Mouse (Mus musculus): ENCODE data around the gene Tanc1. TPM values are rescaled to one million over a fixed set of nuclear protein-coding genes. Genes with fewer than 3 reads are reported as not detected.

The Tanc1 gene
- polyA plus RNA-seq, 1 experiment from 2014 or later = 2.4 TPM

- TF ChIP-seq EP300 (IDR thresholded peaks at IDR 0.05; ENCODE audit: low read depth) (no peak), CTCF (IDR thresholded peaks at IDR 0.05; ENCODE audit: low read depth) (no peak)
- Histone ChIP-seq H3K9me3 (ENCODE audit: low read length) (no peaks in the 10 kb centered on the region), H3K9ac (replicated peaks) (no peak overlapping the region), H3K27me3 (ENCODE audit: insufficient read depth, low read length) (no peaks in the 10 kb centered on the region), H3K4me2 (ENCODE audit: low read depth, low read length) (no peak overlapping the region), H3K4me3 (ENCODE audit: low read depth, low read length) (no peak overlapping the region), H3K27ac (ENCODE audit: low read depth) (no peak overlapping the region), H3K36me3 (replicated peaks; ENCODE audit: insufficient read depth, low read length) (peaks cover 8% of the 10 kb centered on the region; the same call in 1 of the 2 replicates), H3K4me1 (ENCODE audit: insufficient read depth) (no peaks in the 10 kb centered on the region)
- WGBS (ENCODE audit: insufficient replicate concordance) = 51% methylated on average over 4 of the region's 4 CpGs
- ATAC-seq (no peak), DNase-seq (no peak)
Measured at GRCm38 (mm10) chr2:59808608-59809007, 196.8 kb downstream of the Tanc1 start.

GRCm38 (mm10) chr2:59810039-59810438 lies 198.2 kb downstream of the Tanc1 start:
- H3K27me3 ChIP-seq (ENCODE audit: insufficient read depth, low read length) = no peaks in the 10 kb centered on the region
- H3K9ac ChIP-seq (replicated peaks) = no peak overlapping the region
- H3K4me3 ChIP-seq (ENCODE audit: low read depth, low read length) = no peak overlapping the region
- H3K4me2 ChIP-seq (ENCODE audit: low read depth, low read length) = no peak overlapping the region
- ATAC-seq = no peak
- no peak overlapping the region for H3K27ac ChIP-seq (ENCODE audit: low read depth)
- H3K9me3 ChIP-seq (ENCODE audit: low read length) = no peaks in the 10 kb centered on the region
- DNase-seq = no peak
- WGBS (ENCODE audit: insufficient replicate concordance) = 77% methylated on average over 7 of the region's 7 CpGs
- TF ChIP-seq CTCF (IDR thresholded peaks at IDR 0.05; ENCODE audit: low read depth) (no peak), EP300 (IDR thresholded peaks at IDR 0.05; ENCODE audit: low read depth) (no peak)
- H3K36me3 ChIP-seq (replicated peaks; ENCODE audit: insufficient read depth, low read length) = peaks cover 8% of the 10 kb centered on the region; the same call in 1 of the 2 replicates
- no peaks in the 10 kb centered on the region for H3K4me1 ChIP-seq (ENCODE audit: insufficient read depth)

GRCm38 (mm10) chr2:59811247-59811646 lies 199.4 kb downstream of the Tanc1 start:
- Histone ChIP-seq H3K9ac (replicated peaks) (no peak overlapping the region), H3K36me3 (replicated peaks; ENCODE audit: insufficient read depth, low read length) (peaks cover 6% of the 10 kb centered on the region; the same call in 1 of the 2 replicates), H3K4me2 (ENCODE audit: low read depth, low read length) (no peak overlapping the region), H3K9me3 (ENCODE audit: low read length) (no peaks in the 10 kb centered on the region), H3K4me3 (ENCODE audit: low read depth, low read length) (no peak overlapping the region), H3K27ac (ENCODE audit: low read depth) (no peak overlapping the region), H3K4me1 (ENCODE audit: insufficient read depth) (no peaks in the 10 kb centered on the region), H3K27me3 (ENCODE audit: insufficient read depth, low read length) (no peaks in the 10 kb centered on the region)
- 65% methylated on average over 1 of the region's 1 CpGs for WGBS (ENCODE audit: insufficient replicate concordance)
- DNase-seq = no peak
- no peak for ATAC-seq
- no peak for TF ChIP-seq EP300 (IDR thresholded peaks at IDR 0.05; ENCODE audit: low read depth)
- TF ChIP-seq CTCF (IDR thresholded peaks at IDR 0.05; ENCODE audit: low read depth) = no peak

GRCm38 (mm10) chr2:59812641-59813040 lies 200.8 kb downstream of the Tanc1 start:
- DNase-seq (no peak), ATAC-seq (no peak)
- Histone ChIP-seq H3K4me3 (ENCODE audit: low read depth, low read length) (no peak overlapping the region), H3K9me3 (ENCODE audit: low read length) (no peaks in the 10 kb centered on the region), H3K4me2 (ENCODE audit: low read depth, low read length) (no peak overlapping the region), H3K36me3 (replicated peaks; ENCODE audit: insufficient read depth, low read length) (peaks cover 8% of the 10 kb centered on the region; the same call in 1 of the 2 replicates), H3K27me3 (ENCODE audit: insufficient read depth, low read length) (no peaks in the 10 kb centered on the region), H3K4me1 (ENCODE audit: insufficient read depth) (no peaks in the 10 kb centered on the region), H3K27ac (ENCODE audit: low read depth) (no peak overlapping the region), H3K9ac (replicated peaks) (no peak overlapping the region)
- TF ChIP-seq CTCF (IDR thresholded peaks at IDR 0.05; ENCODE audit: low read depth) (no peak), EP300 (IDR thresholded peaks at IDR 0.05; ENCODE audit: low read depth) (no peak)
- WGBS (ENCODE audit: insufficient replicate concordance) = 77% methylated on average over 1 of the region's 1 CpGs

GRCm38 (mm10) chr2:59813457-59813856 lies 201.6 kb downstream of the Tanc1 start:
- Histone ChIP-seq H3K36me3 (replicated peaks; ENCODE audit: insufficient read depth, low read length) (peaks cover 5% of the 10 kb centered on the region; the same call in 1 of the 2 replicates), H3K27me3 (ENCODE audit: insufficient read depth, low read length) (no peaks in the 10 kb centered on the region), H3K27ac (ENCODE audit: low read depth) (no peak overlapping the region), H3K9me3 (ENCODE audit: low read length) (no peaks in the 10 kb centered on the region), H3K4me3 (ENCODE audit: low read depth, low read length) (no peak overlapping the region), H3K4me1 (ENCODE audit: insufficient read depth) (no peaks in the 10 kb centered on the region), H3K9ac (replicated peaks) (no peak overlapping the region), H3K4me2 (ENCODE audit: low read depth, low read length) (no peak overlapping the region)
- ATAC-seq = no peak
- DNase-seq = no peak
- WGBS (ENCODE audit: insufficient replicate concordance) = 84% methylated on average over 13 of the region's 13 CpGs
- TF ChIP-seq CTCF (IDR thresholded peaks at IDR 0.05; ENCODE audit: low read depth) (no peak), EP300 (IDR thresholded peaks at IDR 0.05; ENCODE audit: low read depth) (no peak)

- H3K27ac ChIP-seq (ENCODE audit: low read depth) = no peak overlapping the region
- H3K4me1 ChIP-seq (ENCODE audit: insufficient read depth) = no peaks in the 10 kb centered on the region
- no peaks in the 10 kb centered on the region for H3K9me3 ChIP-seq (ENCODE audit: low read length)
- H3K36me3 ChIP-seq (replicated peaks; ENCODE audit: insufficient read depth, low read length) = peaks cover 10% of the 10 kb centered on the region
- no peak overlapping the region for H3K4me2 ChIP-seq (ENCODE audit: low read depth, low read length)
- ATAC-seq (no peak), DNase-seq (no peak)
- WGBS (ENCODE audit: insufficient replicate concordance) = 63% methylated on average over 8 of the region's 8 CpGs
- H3K27me3 ChIP-seq (ENCODE audit: insufficient read depth, low read length) = no peaks in the 10 kb centered on the region
- no peak overlapping the region for H3K4me3 ChIP-seq (ENCODE audit: low read depth, low read length)
- H3K9ac ChIP-seq (replicated peaks) = no peak overlapping the region
- TF ChIP-seq CTCF (IDR thresholded peaks at IDR 0.05; ENCODE audit: low read depth) (no peak), EP300 (IDR thresholded peaks at IDR 0.05; ENCODE audit: low read depth) (no peak)
Measured at GRCm38 (mm10) chr2:59814997-59815396, 203.2 kb downstream of the Tanc1 start.

- Histone ChIP-seq H3K4me3 (ENCODE audit: low read depth, low read length) (no peak overlapping the region), H3K27me3 (ENCODE audit: insufficient read depth, low read length) (no peaks in the 10 kb centered on the region), H3K27ac (ENCODE audit: low read depth) (no peak overlapping the region), H3K9me3 (ENCODE audit: low read length) (no peaks in the 10 kb centered on the region), H3K9ac (replicated peaks) (no peak overlapping the region), H3K4me1 (ENCODE audit: insufficient read depth) (no peaks in the 10 kb centered on the region), H3K36me3 (replicated peaks; ENCODE audit: insufficient read depth, low read length) (peaks cover 12% of the 10 kb centered on the region), H3K4me2 (ENCODE audit: low read depth, low read length) (no peak overlapping the region)
- DNase-seq = no peak
- TF ChIP-seq CTCF (IDR thresholded peaks at IDR 0.05; ENCODE audit: low read depth) (no peak), EP300 (IDR thresholded peaks at IDR 0.05; ENCODE audit: low read depth) (no peak)
- WGBS (ENCODE audit: insufficient replicate concordance) = 90% methylated on average over 15 of the region's 15 CpGs
- ATAC-seq = no peak
Measured at GRCm38 (mm10) chr2:59818663-59819062, 206.8 kb downstream of the Tanc1 start.
